Mouse (Mus musculus) heart, embryonic 11.5 days (tissue): Measurements from ENCODE around the gene Dph2. TPM values are rescaled to one million over a fixed set of nuclear protein-coding genes. Genes with fewer than 3 reads are reported as not detected.

Source experiments
- ATAC-seq: fragments of 200-750 bp; cut with Nextera tagmentation; replicated peaks from 2 replicates; pipeline ENCODE4 v1.8.0; 2017; ENCODE audit warnings: moderate library complexity; ENCODE audit not compliant: insufficient number of reproducible peaks, low FRiP score, low TSS enrichment
- H3K27ac ChIP-seq: fragments of 300-500 bp; sonication (generic); 2 replicates; pipeline ENCODE4 v1.5.1; 2014; ENCODE audit warnings: mild to moderate bottlenecking, low read depth, low read length
- H3K27me3 ChIP-seq: fragments of 300-500 bp; sonication (generic); 2 replicates; pipeline ENCODE4 v1.6.1; 2014; ENCODE audit warnings: mild to moderate bottlenecking, low read length, mixed read lengths; ENCODE audit not compliant: control insufficient read depth, insufficient read depth
- H3K36me3 ChIP-seq: fragments of 300-500 bp; sonication (generic); 2 replicates; pipeline ENCODE4 v1.6.1; 2014; ENCODE audit warnings: mild to moderate bottlenecking, low read length, moderate library complexity, mixed read lengths; ENCODE audit not compliant: control insufficient read depth, insufficient read depth
- H3K4me1 ChIP-seq: fragments of 300-500 bp; sonication (generic); 2 replicates; pipeline ENCODE4 v1.6.1; 2014; ENCODE audit warnings: low read length; ENCODE audit not compliant: control insufficient read depth, insufficient read depth
- H3K4me2 ChIP-seq: fragments of 300-500 bp; sonication (generic); 2 replicates; pipeline ENCODE4 v1.6.1; 2014; ENCODE audit warnings: mild to moderate bottlenecking, moderate library complexity
- H3K4me3 ChIP-seq: fragments of 300-500 bp; sonication (generic); 2 replicates; pipeline ENCODE4 v1.5.1; 2014; ENCODE audit warnings: low read depth, low read length
- H3K9ac ChIP-seq: fragments of 300-500 bp; sonication (generic); 2 replicates; pipeline ENCODE4 v1.6.1; 2014; ENCODE audit warnings: mild to moderate bottlenecking, low read depth, low read length, moderate library complexity
- H3K9me3 ChIP-seq: fragments of 300-500 bp; sonication (generic); replicated peaks from 2 replicates; pipeline ENCODE4 v1.6.1; 2016; ENCODE audit warnings: low read length; ENCODE audit not compliant: control insufficient read depth
- WGBS: fragments of 180-500 bp; shearing (Covaris S2); extraction: QIAGEN DNeasy Blood & Tissue Kit; methylation state at CpG from one replicate; pipeline ENCODE4 v1.1.7; 2014; ENCODE audit not compliant: insufficient replicate concordance; 5-methylcytosine and 5-hydroxymethylcytosine counted together
- polyA plus RNA-seq: library from polyadenylated mRNA; unstranded; fragments of >200 nt; fragmentation: Nextera tagmentation; extraction: Ambion mirVana; gene quantifications from 2 replicates; pipeline ENCODE4 v1.2.1, GENCODE M21; 2014

Gene Dph2
- polyA plus RNA-seq, 1 experiment from 2014 or later, result 12.7 TPM

- no peak overlapping the region for H3K4me2 ChIP-seq
- H3K36me3 ChIP-seq, result no peaks in the 10 kb centered on the region
- H3K9me3 ChIP-seq, result no peaks in the 10 kb centered on the region
- no peak for ATAC-seq
- no peak overlapping the region for H3K4me3 ChIP-seq
- no peak overlapping the region for H3K27ac ChIP-seq
- H3K4me1 ChIP-seq, result peaks cover 25% of the 10 kb centered on the region
- peaks cover 47% of the 10 kb centered on the region for H3K27me3 ChIP-seq
- no peak overlapping the region for H3K9ac ChIP-seq
- WGBS, result 59% methylated on average over 4 of the region's 6 CpGs
These were observed 33.1 kb upstream of the Dph2 start for GRCm38 (mm10) chr4:117924916-117925315.

- H3K27ac ChIP-seq, result no peak overlapping the region
- H3K9ac ChIP-seq, result no peak overlapping the region
These were observed 31.6 kb upstream of the Dph2 start for GRCm38 (mm10) chr4:117923450-117923849.

GRCm38 (mm10) chr4:117921358-117921757 lies 29.5 kb upstream of the Dph2 start:
- Histone ChIP-seq H3K27me3 (peaks cover 19% of the 10 kb centered on the region), H3K9me3 (no peaks in the 10 kb centered on the region), H3K4me1 (peaks cover 12% of the 10 kb centered on the region; the same call in 1 of the 2 replicates), H3K4me2 (no peak overlapping the region), H3K36me3 (no peaks in the 10 kb centered on the region), H3K27ac (no peak overlapping the region), H3K4me3 (no peak overlapping the region), H3K9ac (no peak overlapping the region)
- no peak for ATAC-seq
- WGBS, result 78% methylated on average over 2 of the region's 2 CpGs

More at GRCm38 (mm10) chr4:117923450-117923849, 31.6 kb upstream of the Dph2 start:
- Histone ChIP-seq H3K36me3 (no peaks in the 10 kb centered on the region), H3K4me1 (peaks cover 12% of the 10 kb centered on the region), H3K4me3 (no peak overlapping the region), H3K27me3 (peaks cover 35% of the 10 kb centered on the region), H3K4me2 (no peak overlapping the region), H3K9me3 (no peaks in the 10 kb centered on the region)
- ATAC-seq, result no peak
- 25% methylated on average over 2 of the region's 2 CpGs for WGBS

- Histone ChIP-seq H3K9ac (no peak overlapping the region), H3K4me1 (peaks cover 17% of the 10 kb centered on the region), H3K9me3 (no peaks in the 10 kb centered on the region), H3K27ac (no peak overlapping the region), H3K36me3 (no peaks in the 10 kb centered on the region), H3K4me3 (no peak overlapping the region), H3K4me2 (no peak overlapping the region), H3K27me3 (0 out of 2 replicates have a peak, but pooled peaks cover 3% of the 10 kb centered on the region)
- no peak for ATAC-seq
- 73% methylated on average over 5 of the region's 5 CpGs for WGBS
These were observed 26.9 kb upstream of the Dph2 start for GRCm38 (mm10) chr4:117918762-117919161.

GRCm38 (mm10) chr4:117918261-117918660 lies 26.4 kb upstream of the Dph2 start:
- H3K9ac ChIP-seq, result no peak overlapping the region
- ATAC-seq, result no peak
- no peaks in the 10 kb centered on the region for H3K36me3 ChIP-seq
- H3K9me3 ChIP-seq, result no peaks in the 10 kb centered on the region
- WGBS, result 46% methylated on average over 3 of the region's 3 CpGs
- 0 out of 2 replicates have a peak, but pooled peaks cover 3% of the 10 kb centered on the region for H3K27me3 ChIP-seq
- no peak overlapping the region for H3K27ac ChIP-seq
- H3K4me1 ChIP-seq, result peaks cover 22% of the 10 kb centered on the region
- H3K4me3 ChIP-seq, result no peak overlapping the region
- H3K4me2 ChIP-seq, result no peak overlapping the region

- WGBS, result 80% methylated on average over 4 of the region's 4 CpGs
- Histone ChIP-seq H3K27me3 (0 out of 2 replicates have a peak, but pooled peaks cover 2% of the 10 kb centered on the region), H3K4me1 (peaks cover 26% of the 10 kb centered on the region), H3K9me3 (no peaks in the 10 kb centered on the region), H3K27ac (0 out of 2 replicates have a peak overlapping the region, but pooled peaks have one; percentile 5), H3K9ac (no peak overlapping the region), H3K4me2 (no peak overlapping the region), H3K36me3 (no peaks in the 10 kb centered on the region), H3K4me3 (no peak overlapping the region)
- no peak for ATAC-seq
These were observed 26.0 kb upstream of the Dph2 start for GRCm38 (mm10) chr4:117917847-117918246.

- H3K4me1 ChIP-seq, result peaks cover 29% of the 10 kb centered on the region
- H3K9ac ChIP-seq, result no peak overlapping the region
- H3K4me3 ChIP-seq, result no peak overlapping the region
- no peaks in the 10 kb centered on the region for H3K9me3 ChIP-seq
- H3K27me3 ChIP-seq, result no peaks in the 10 kb centered on the region
- no peak overlapping the region for H3K4me2 ChIP-seq
- 0 out of 2 replicates have a peak overlapping the region, but pooled peaks have one; percentile 5 for H3K27ac ChIP-seq
- 81% methylated on average over 4 of the region's 4 CpGs for WGBS
- ATAC-seq, result no peak
- no peaks in the 10 kb centered on the region for H3K36me3 ChIP-seq
These were observed 25.6 kb upstream of the Dph2 start for GRCm38 (mm10) chr4:117917402-117917801.

GRCm38 (mm10) chr4:117916386-117916785 lies 24.6 kb upstream of the Dph2 start:
- H3K4me1 ChIP-seq, result peaks cover 29% of the 10 kb centered on the region
- no peaks in the 10 kb centered on the region for H3K27me3 ChIP-seq
- no peak overlapping the region for H3K9ac ChIP-seq
- WGBS, result 77% methylated on average over 5 of the region's 5 CpGs
- no peak overlapping the region for H3K4me2 ChIP-seq
- H3K27ac ChIP-seq, result 0 out of 2 replicates have a peak overlapping the region, but pooled peaks have one; percentile 4
- H3K4me3 ChIP-seq, result no peak overlapping the region
- ATAC-seq, result no peak
- peaks cover 5% of the 10 kb centered on the region; the same call in 1 of the 2 replicates for H3K36me3 ChIP-seq
- H3K9me3 ChIP-seq, result no peaks in the 10 kb centered on the region

GRCm38 (mm10) chr4:117915489-117916105 lies 23.8 kb upstream of the Dph2 start:
- Histone ChIP-seq H3K36me3 (peaks cover 8% of the 10 kb centered on the region; the same call in 1 of the 2 replicates), H3K4me1 (peaks cover 29% of the 10 kb centered on the region), H3K9ac (peak overlapping the region; percentile 77), H3K9me3 (no peaks in the 10 kb centered on the region), H3K27me3 (no peaks in the 10 kb centered on the region), H3K27ac (peak overlapping the region; percentile 89; the same call in 1 of the 2 replicates), H3K4me3 (peak overlapping the region; percentile 60), H3K4me2 (peak overlapping the region; percentile 92)
- no peak for ATAC-seq
- WGBS, result 6% methylated on average over 19 of the region's 19 CpGs
